Mouse (Mus musculus) liver, embryonic 14.5 days (tissue): Measurements from ENCODE around the gene Arpc3. TPM values are rescaled to one million over a fixed set of nuclear protein-coding genes. Genes with fewer than 3 reads are reported as not detected.

ENCODE experiments used
- ATAC-seq: fragments of 200-750 bp; cut with Nextera tagmentation; 2 replicates; pipeline ENCODE4 v1.8.0; 2017; ENCODE audit warnings: moderate number of reproducible peaks, mild to moderate bottlenecking, moderate library complexity; ENCODE audit not compliant: insufficient read depth
- DNase-seq, 3 experiments: peaks; one replicate each; pipeline ENCODE4 v3.0.0-alpha.2; 2012 to 2013; ENCODE audit warnings: low read depth in 3 of 3, low spot score in 3 of 3
- H3K27ac ChIP-seq: fragments of 300-500 bp; sonication (generic); 2 replicates; pipeline ENCODE4 v1.5.1; 2014; ENCODE audit warnings: moderate library complexity, mild to moderate bottlenecking, control low read depth, inconsistent platforms
- H3K27me3 ChIP-seq: fragments of 300-500 bp; sonication (generic); 2 replicates; pipeline ENCODE4 v1.6.1; 2014; ENCODE audit warnings: mild to moderate bottlenecking, low read length, moderate library complexity; ENCODE audit not compliant: control insufficient read depth, insufficient read depth
- H3K36me3 ChIP-seq: fragments of 300-500 bp; sonication (generic); replicated peaks from 2 replicates; pipeline ENCODE4 v1.6.1; 2014; ENCODE audit warnings: low read depth; ENCODE audit not compliant: control insufficient read depth, insufficient read depth
- H3K4me1 ChIP-seq, 2 experiments: fragments of 200-500 bp in 1 of 2; fragments of 300-500 bp in 1 of 2; sonication (generic) in 1 of 2; replicated peaks; 2 replicates each; pipeline ENCODE4 v1.6.1; 2012 to 2014; ENCODE audit warnings: antibody characterized with exemption in 1 of 2, inconsistent platforms in 1 of 2, low read length in 1 of 2; ENCODE audit not compliant: control insufficient read depth in 2 of 2, insufficient read depth in 2 of 2
- H3K4me2 ChIP-seq: fragments of 300-500 bp; sonication (generic); 2 replicates; pipeline ENCODE4 v1.6.1; 2014; ENCODE audit warnings: low read depth, mild to moderate bottlenecking, control low read depth, moderate library complexity
- H3K4me3 ChIP-seq, 2 experiments: fragments of 200-500 bp in 1 of 2; fragments of 300-500 bp in 1 of 2; sonication (generic) in 1 of 2; 2 replicates each; pipeline ENCODE4 v1.5.1; 2012 to 2014; ENCODE audit warnings: low read depth in 2 of 2, low read length in 2 of 2, mild to moderate bottlenecking in 2 of 2, control low read depth in 1 of 2, inconsistent platforms in 1 of 2, moderate library complexity in 1 of 2; ENCODE audit not compliant: insufficient read depth in 1 of 2
- H3K9ac ChIP-seq: fragments of 300-500 bp; sonication (generic); replicated peaks from 2 replicates; pipeline ENCODE4 v1.6.1; 2014; ENCODE audit warnings: mild to moderate bottlenecking, control low read depth, moderate library complexity
- H3K9me3 ChIP-seq: fragments of 300-500 bp; sonication (generic); 2 replicates; pipeline ENCODE4 v1.6.1; 2016; ENCODE audit warnings: low read length, mixed read lengths; ENCODE audit not compliant: control insufficient read depth
- CTCF ChIP-seq: IDR thresholded peaks from 2 replicates; pipeline ENCODE4 v1.5.1; 2016; ENCODE audit warnings: antibody characterized with exemption, low read depth, control low read depth
- EP300 ChIP-seq: IDR thresholded peaks from 2 replicates; pipeline ENCODE4 v1.6.1; 2016; ENCODE audit warnings: antibody characterized with exemption, low read depth
- WGBS: fragments of 180-500 bp; shearing (Covaris S2); extraction: QIAGEN DNeasy Blood & Tissue Kit; methylation state at CpG from one replicate; pipeline ENCODE4 v1.1.7; 2014; ENCODE audit not compliant: insufficient replicate concordance; 5-methylcytosine and 5-hydroxymethylcytosine counted together
- polyA plus RNA-seq, 2 experiments: library from polyadenylated mRNA; depleted of rRNA in 1 of 2; stranded (reverse) in 1 of 2; unstranded in 1 of 2; fragments of >200 nt; fragmentation: Nextera tagmentation in 1 of 2; extraction: Ambion mirVana in 1 of 2; gene quantifications; 2 replicates each; pipeline versions ENCODE4 v1.2.1 to v1.2.3; 2012 to 2014

Arpc3 gene
- polyA plus RNA-seq, 2 experiments: 36.3 to 180 TPM

- ATAC-seq: no peak
- TF ChIP-seq CTCF: no peak
- no peak for TF ChIP-seq EP300
- 89% methylated on average over 8 of the region's 8 CpGs for WGBS
Measured at GRCm38 (mm10) chr5:122447857-122448256, 56.2 kb downstream of the Arpc3 start.

GRCm38 (mm10) chr5:122448869-122449268 is 57.2 kb downstream of the Arpc3 start:
- WGBS: 58% methylated on average over 5 of the region's 5 CpGs
- peaks cover 9% of the 10 kb centered on the region for H3K36me3 ChIP-seq
- H3K27me3 ChIP-seq: no peaks in the 10 kb centered on the region
- H3K9me3 ChIP-seq: no peaks in the 10 kb centered on the region
- TF ChIP-seq CTCF (no peak), EP300 (no peak)
- no peak overlapping the region for H3K27ac ChIP-seq
- no peak overlapping the region for H3K4me3 ChIP-seq
- H3K4me2 ChIP-seq: no peak overlapping the region
- no peaks in the 10 kb centered on the region for H3K4me1 ChIP-seq
- ATAC-seq: no peak
- DNase-seq: no peak
- no peak overlapping the region for H3K9ac ChIP-seq

More at GRCm38 (mm10) chr5:122447857-122448256, 56.2 kb downstream of the Arpc3 start:
- Histone ChIP-seq H3K27ac (no peak overlapping the region), H3K27me3 (no peaks in the 10 kb centered on the region), H3K36me3 (peaks cover 8% of the 10 kb centered on the region), H3K9me3 (no peaks in the 10 kb centered on the region), H3K4me3 (no peak overlapping the region), H3K4me1 (no peaks in the 10 kb centered on the region), H3K4me2 (no peak overlapping the region), H3K9ac (no peak overlapping the region)
- DNase-seq: no peak

- no peak for DNase-seq
- no peak overlapping the region for H3K9ac ChIP-seq
- peaks cover 20% of the 10 kb centered on the region for H3K36me3 ChIP-seq
- H3K4me1 ChIP-seq: no peaks in the 10 kb centered on the region
- H3K9me3 ChIP-seq: no peaks in the 10 kb centered on the region
- no peaks in the 10 kb centered on the region for H3K27me3 ChIP-seq
- 67% methylated on average over 7 of the region's 7 CpGs for WGBS
- TF ChIP-seq CTCF (no peak), EP300 (no peak)
- H3K4me2 ChIP-seq: no peak overlapping the region
- no peak overlapping the region for H3K27ac ChIP-seq
- ATAC-seq: no peak
- no peak overlapping the region for H3K4me3 ChIP-seq
Measured at GRCm38 (mm10) chr5:122449946-122450345, 58.3 kb downstream of the Arpc3 start.

GRCm38 (mm10) chr5:122450913-122451317 is 59.2 kb downstream of the Arpc3 start:
- H3K4me3 ChIP-seq: no peak overlapping the region

GRCm38 (mm10) chr5:122451324-122451723 is 59.6 kb downstream of the Arpc3 start:
- TF ChIP-seq CTCF: no peak
- no peak for TF ChIP-seq EP300
- Histone ChIP-seq H3K9me3 (no peaks in the 10 kb centered on the region), H3K4me2 (no peak overlapping the region), H3K4me3 (no peak overlapping the region), H3K9ac (no peak overlapping the region), H3K27ac (no peak overlapping the region), H3K27me3 (no peaks in the 10 kb centered on the region), H3K36me3 (peaks cover 32% of the 10 kb centered on the region), H3K4me1 (no peaks in the 10 kb centered on the region)
- no peak for DNase-seq
- no peak for ATAC-seq
- 83% methylated on average over 5 of the region's 5 CpGs for WGBS

More at GRCm38 (mm10) chr5:122450913-122451317, 59.2 kb downstream of the Arpc3 start:
- ATAC-seq (no peak), DNase-seq (no peak)
- peaks cover 29% of the 10 kb centered on the region for H3K36me3 ChIP-seq
- TF ChIP-seq CTCF: no peak
- no peak for TF ChIP-seq EP300
- no peak overlapping the region for H3K27ac ChIP-seq
- no peaks in the 10 kb centered on the region for H3K9me3 ChIP-seq
- no peak overlapping the region for H3K4me2 ChIP-seq
- no peaks in the 10 kb centered on the region for H3K27me3 ChIP-seq
- WGBS: 67% methylated on average over 5 of the region's 5 CpGs
- no peaks in the 10 kb centered on the region for H3K4me1 ChIP-seq
- H3K9ac ChIP-seq: no peak overlapping the region
